Mouse (Mus musculus) right cerebral cortex, postnatal 4 days (tissue): ENCODE data around the gene Pga5.

Experiments
- DNase-seq: peaks from one replicate; pipeline ENCODE4 v3.0.0-alpha.2; 2022

The Pga5 gene

DNA sequence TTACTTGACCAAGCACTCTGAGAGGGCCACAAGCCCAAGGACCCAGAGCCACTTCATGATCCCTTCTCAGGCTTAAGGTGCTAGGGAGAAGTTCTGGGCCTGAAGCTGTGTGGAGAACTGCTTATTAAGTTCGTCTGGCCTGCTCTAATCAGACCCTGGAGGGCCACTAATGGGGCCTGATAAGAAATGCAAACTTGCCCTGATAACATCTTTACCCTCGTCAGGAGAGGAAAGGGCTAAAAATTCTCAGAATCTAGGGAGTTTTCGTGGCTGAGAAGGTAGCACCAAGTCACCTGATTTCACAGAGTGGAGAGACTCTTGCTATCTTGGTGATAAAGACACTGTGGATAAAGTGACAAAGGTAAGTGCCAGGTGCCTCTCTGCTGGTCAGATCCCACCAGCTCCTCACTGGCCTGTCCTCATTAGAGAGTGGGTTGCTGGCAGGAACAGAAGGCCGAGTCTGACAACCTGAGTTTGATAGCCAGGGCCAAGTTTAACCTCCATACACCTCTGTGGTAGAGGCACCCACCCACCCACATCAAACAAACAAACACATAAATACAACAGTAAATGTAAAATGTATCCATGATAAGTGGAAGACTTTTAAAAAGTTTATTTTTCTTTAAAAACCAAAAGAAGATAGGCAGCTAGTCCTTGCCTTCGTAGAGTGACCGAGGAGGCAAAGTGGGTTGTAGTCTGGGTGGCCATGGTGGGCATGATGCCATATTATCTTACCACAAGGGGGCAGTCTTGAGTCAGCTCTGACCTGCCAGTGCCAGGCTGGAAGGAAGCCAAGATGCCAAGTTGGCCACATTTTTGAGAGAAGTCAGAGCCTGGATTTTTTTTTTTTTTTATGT lies at the start of gene Pga5:
TSS of gene Pga5 (minus strand) at position 157 of the 857 bp plus-strand sequence.
- peak; percentile 88 for DNase-seq

DNA sequence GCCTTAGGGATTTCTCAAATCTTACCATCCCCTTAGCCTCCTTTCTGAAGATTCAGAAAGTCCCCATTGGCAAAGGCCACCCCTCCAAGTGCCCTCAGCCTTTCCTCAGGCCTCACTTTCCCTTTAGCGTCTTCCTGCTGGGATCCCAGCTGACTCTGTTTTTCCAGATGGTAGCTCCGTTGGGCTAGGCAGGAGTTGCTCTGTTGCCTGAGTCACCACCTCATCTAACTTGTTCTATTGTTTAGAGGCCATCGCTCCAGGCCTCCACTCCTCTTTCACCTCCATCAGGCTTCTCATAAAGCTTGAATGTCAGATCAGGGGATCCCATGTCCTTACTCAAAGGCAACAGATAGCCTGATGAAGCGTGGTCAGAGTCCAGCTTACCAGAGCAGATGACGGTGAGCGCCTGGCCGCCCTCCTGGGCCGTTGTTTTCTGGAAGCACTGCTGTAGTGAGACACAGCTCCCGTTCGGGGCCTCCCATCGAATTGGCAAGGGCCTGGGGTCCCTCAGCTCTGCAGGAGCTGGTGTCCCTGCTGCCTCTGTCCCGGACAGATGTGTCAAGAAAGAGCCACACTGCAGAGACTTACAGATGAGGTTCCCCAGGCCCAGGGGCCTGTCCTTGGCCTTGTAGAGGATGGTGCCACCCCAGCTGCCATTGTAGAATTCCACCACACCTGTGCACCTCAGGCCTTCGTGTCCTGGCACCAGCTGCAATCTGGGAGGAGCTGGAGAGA lies 46.9 kb upstream of the Pga5 start:
- no peak for DNase-seq

DNA sequence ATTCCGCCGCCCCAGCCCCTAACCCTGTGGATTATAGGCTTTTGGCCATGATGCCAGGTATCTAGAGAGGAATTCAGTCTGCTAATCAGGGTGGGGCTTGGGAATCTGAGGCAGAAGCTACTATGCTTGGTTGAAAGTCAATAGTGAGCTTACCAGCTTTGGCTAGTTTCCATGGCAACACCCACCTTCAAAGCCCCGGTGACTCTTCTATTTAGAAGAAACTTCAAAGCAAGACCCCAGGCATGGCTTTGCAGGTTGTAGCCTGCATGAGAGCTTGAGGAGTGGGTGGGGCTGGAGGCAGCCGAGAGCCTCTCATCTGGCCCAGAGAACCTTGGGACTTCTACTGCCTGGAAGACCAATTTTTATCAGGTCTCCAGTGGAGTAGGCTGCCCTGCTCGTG lies 45.8 kb upstream of the Pga5 start:
- DNase-seq, result no peak

DNA sequence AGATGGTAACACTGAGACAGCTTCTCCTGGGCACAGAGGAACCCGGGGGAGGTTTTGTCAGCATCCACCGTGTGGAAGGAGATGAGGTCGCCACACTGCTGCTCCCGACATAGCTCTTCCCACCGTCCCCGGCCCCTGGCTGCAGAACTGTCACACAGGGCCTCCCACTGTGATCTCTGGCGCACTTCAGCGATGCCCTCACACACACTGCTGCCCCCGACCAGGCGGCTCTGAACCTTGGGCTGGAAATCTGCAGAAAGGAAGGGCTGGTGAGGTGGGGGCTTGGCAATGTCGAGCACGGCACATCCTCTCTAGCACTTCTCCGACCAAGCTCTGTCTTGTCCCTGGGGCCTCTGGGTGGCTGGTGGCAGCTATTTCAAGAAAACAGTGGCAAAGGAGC lies 45.2 kb upstream of the Pga5 start:
- no peak for DNase-seq

DNA sequence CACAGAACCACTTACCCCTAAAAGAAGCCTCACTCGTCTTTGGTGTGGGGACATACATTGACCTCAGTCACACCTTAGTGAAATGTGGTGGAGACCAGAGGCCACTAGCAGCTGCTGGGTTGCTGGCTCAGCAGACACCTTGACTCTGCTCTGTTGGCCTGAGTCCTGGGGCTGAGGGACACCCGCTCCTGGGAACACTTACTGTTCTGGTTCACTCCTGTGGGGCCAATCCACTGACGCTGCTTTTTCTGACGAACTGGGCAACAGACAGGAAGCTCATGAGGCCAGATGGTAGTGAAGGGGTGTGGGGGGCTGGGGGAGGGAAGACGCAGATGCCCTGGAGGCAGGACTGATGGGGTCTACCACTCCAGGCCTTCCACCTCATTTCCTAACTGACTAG lies 43.2 kb upstream of the Pga5 start:
- DNase-seq, result no peak

DNA sequence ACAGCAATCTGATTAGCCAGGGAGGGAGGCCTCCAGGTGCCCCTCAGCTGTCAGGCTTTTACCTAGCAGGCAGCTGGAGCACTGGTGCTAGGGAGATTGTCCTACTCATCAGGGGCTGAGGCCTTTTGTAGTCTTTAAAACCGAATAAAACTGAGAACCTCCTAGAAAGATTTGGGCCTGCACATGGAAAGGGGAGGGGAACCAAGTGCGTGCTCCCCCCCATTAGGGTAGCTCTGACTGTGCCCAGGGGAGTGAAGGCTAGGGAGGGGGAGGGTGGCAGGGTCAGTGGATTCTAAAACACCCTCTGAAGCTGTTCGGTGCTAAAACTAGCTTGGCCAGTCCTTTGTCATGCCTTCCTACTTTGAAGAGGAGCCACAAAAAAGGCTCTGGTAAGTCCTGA lies 42.7 kb upstream of the Pga5 start:
- DNase-seq, result no peak

DNA sequence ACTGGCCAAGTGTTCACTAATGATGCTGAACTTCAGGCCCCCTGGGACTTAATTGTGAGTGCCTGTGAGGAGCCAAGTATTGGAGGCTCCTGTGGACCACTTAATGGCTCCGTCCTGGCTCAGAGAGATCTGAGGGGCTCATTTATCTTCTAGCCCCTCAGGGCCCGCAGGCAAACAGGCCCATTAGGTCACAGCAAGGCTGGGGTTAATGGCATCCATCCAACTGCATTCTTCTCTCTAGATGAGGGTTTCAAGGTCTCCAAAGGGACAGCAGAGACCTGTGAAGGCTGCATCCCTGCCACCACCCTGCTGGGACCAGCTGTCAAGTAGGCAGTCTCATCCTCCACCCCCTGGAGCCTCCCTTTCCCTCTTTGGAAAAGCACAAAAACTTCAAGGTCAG lies 41.9 kb upstream of the Pga5 start:
- no peak for DNase-seq

DNA sequence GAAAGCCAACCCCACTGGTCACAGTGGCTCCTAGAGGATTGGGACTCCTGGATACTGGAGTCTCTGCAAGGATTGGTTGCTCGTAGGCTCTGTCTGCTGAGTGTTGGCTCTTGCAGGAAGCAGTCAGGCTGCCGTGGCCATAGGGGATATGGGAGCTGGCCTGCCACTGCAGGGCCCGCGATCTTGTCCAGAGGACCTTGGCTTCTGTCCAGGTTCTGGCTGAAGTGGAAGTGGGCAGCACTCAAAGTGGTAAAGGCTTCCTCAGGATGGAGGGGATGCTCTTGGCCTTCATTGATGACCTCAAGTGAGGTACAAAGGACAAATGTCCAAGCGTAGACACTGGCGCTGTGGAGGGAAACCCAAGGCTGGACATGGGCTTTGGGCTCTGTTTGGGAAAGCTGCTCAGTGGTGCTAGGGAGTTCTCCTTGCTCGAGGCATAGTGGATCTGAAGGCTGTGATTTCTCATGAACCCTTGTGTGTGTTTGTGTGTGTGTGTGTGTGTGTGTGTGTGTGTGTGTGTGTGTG lies 40.4 kb upstream of the Pga5 start:
- no peak for DNase-seq

DNA sequence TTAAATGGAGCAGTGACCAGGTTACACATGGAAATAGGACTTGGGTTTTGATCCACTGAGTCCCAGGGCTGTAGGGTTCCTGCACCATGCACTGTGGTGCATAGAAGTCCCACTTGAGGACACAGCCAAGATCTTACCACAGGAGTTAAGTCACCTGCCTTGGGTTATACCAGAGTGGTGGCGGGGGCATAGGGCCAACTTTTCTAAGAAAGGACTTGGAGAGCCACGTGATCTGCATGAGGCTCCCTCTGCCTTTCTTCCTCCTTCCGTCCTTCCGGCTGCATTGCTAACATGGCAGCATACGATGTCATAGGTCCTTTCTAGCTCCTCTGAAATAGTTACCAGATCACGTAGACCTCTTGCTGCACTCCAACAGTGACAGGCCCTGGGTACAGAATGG lies 37.6 kb upstream of the Pga5 start:
- DNase-seq, result no peak

DNA sequence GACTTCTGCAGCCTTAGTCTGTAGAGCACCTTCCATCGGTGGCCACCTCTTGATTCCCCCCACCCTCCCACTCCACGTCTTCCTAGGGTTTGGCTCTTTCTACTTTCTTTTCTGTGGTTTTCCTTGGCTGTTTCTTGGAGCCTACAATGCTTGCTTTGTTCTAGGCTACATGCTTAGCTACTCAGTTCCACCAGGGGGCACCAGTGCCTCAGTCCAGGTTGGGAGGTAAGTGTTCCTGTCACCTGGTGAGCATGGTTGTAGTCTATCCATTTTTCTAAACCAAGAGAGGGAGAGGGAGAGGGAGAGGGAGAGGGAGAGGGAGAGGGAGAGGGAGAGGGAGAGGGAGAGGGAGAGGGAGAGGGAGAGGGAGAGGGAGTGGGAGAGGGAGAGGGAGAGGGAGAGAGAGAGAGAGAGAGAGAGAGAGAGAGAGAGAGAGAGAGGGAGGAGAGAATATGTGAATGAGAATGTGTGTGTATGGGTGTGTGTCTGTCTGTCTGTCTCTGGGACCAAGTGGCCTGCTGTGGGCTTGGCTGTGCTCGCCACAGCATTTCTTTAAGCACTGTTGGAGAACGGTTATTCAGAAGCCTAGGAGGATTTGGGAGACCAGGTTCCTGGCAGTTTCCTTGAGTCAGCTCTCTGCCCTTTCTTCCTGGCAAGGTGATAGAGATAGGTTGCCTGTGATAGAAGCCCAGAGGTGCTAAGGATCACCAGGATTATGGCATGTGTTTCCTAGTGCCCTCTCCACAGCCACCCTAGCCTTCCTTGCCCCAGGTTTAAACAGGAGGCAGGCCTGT lies 37.0 kb upstream of the Pga5 start:
- DNase-seq, result peak; percentile 87

DNA sequence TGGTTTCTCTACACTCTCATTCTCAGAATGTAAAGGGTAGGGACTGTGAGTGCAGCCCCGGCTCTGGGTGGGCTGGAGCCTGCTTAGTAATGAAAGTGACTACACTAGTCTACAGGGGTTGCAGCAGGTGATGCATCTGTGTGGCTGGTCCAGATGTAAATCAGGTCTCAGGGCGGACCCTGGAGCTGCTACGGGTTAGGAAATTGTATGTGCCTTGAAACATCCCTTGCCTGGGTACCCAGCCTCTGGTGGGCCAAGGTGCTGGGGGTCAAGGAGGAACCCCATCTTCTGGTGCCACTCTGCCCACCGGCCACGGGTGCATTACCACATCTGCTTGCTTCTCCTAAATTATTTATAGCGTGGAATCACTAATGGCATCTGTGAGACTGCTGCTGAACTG lies 36.3 kb upstream of the Pga5 start:
- no peak for DNase-seq

DNA sequence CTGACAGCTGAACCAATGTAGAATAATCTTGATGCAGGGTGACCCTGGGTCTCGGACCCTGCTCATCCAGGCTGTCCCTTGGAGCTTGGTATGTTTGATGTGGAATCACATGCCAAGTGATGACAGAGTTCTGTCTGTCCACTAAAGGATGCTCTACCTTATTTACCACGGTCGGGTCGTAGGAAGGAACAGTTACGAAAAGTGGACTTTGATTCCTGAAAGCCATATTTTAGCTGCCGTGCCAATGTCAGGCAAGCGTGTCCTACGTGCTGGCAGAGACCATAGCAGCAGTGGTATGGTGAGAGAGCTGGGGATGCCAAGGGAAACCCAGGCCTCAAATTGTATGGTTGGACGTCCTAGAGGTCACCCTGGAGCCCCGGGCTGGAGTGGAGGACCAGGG lies 35.7 kb upstream of the Pga5 start:
- DNase-seq, result no peak

DNA sequence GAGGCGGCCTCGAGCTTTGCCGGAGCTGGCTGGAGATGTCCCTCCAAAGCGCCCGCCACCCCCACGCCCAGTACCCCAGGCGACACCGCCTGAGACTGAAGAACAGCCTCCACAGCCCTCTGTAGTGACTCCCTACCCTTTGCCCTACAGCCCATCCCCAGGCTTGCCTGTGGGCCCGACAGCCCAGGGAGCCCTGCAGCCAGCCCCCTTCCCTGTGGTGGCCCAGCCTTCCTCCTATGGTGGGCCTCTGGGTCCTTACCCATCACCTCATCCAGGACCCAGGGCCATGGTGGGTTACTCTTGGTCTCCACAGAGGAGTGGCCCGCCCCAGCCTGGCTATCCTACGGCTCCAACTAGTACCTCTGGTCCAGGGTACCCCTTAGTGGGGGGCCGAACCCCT lies 34.8 kb upstream of the Pga5 start:
- no peak for DNase-seq

DNA sequence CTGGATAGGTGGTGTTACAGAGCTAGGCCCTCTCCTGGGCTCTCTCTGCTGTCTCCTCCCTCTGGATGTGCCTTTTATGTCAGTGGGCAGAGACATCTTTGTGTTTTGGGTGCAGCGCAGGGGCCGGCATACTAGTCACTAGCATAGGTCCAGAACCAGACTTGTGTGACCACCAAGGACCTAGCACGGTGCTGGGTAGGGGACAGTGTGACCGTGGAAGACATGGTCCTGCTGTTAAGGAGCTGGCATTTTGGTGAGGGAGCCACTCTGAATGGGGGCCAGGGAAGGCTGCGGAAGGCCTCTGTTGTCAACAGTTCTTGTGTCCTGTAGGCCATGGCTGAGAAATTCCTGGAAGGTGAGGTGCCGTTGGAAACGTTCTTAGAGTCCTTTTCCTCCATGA lies 34.3 kb upstream of the Pga5 start:
- no peak for DNase-seq

DNA sequence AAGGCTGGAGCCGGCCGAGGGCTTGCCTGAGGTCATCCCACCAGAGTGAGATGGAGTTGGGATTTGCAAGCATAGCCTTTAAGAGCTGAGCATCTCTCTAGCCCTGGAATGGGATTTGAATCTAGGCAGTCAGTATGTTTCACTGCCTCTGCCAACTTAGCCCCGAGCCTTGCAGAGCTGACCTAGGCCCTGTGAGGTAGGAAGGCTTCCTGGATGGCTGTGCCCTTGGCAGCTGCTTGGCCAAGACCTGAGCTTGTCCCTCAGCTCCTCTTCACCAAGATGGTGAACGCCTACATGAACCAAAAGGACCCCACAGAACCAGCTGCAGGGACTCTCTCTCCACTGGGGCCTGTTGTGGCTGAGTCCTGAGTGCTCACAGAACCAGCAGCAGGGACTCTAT lies 32.9 kb upstream of the Pga5 start:
- no peak for DNase-seq

DNA sequence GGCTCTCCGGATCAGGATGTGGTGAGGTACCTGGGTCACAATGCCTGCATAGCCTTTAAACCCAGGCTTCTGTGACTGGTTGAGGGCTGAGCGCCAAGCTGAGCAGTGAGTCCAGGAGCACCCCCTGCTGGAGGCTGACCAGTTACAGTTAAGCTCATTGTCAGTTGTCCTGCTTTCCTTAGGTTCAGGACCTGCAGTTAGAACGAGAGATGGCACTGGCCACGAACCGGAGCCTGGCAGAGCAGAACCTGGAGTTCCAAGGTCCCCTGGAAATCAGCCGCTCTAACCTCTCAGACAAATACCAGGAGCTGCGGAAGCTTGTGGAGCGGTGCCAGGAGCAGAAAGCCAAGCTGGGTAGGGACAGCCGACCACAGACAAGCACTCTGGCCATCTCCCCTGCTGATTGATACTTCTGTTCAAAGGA lies 32.2 kb upstream of the Pga5 start:
- peak; percentile 78 for DNase-seq

DNA sequence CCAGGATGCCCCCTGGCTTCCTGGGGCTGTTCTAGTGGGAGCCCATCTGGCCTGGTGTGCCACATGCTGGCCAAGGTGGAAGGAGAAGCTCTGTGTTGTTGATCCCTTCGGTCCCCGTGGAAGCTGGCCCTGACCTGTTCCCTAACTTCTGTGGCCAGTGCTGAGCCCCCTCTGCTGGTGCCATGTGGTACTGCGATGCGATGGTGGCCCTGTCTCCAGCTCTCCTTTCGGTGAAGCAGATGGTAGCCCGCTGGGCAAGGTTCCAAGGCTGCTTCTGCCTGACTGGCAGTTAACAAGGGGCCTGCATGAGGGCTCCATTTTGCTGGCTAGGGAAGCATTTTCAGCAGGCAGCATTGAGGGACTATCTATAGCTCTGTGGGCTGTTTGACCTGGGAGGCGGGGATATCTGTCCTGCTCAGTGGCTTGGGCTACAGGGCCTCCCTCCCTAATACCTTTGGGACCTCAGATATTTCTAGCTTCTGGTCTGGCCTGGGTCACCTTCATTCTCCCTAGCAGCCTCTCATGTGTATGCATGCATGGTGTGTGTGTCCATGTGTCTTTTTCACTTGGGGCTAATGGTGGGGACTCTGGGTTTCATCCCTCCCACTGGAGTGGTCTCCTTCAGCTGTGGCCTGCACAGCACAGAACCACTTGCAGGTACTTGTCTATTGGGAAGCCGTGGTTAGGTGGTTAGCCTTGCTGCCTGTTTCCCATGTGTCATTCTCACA lies 31.7 kb upstream of the Pga5 start:
- DNase-seq, result peak; percentile 99

DNA sequence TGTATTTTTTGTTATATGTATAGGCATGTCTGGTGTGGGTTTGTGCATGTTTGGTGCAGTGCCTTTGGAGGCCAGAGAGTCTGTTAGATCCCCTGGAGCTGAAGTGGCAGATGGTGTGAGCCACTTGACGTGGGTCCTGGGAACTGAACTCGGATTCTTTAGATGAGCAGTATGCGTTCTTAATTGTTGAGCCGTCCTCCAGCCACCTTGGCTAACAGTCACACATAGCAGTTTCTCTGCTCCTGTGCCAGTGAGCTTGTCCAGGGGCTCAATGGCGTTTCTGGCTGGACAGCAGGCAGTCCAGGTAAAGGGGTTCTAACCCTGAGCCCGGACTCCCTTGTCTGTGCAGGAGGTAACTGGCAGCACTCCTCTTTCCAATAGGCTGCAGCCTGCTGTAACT lies 31.0 kb upstream of the Pga5 start:
- no peak for DNase-seq

DNA sequence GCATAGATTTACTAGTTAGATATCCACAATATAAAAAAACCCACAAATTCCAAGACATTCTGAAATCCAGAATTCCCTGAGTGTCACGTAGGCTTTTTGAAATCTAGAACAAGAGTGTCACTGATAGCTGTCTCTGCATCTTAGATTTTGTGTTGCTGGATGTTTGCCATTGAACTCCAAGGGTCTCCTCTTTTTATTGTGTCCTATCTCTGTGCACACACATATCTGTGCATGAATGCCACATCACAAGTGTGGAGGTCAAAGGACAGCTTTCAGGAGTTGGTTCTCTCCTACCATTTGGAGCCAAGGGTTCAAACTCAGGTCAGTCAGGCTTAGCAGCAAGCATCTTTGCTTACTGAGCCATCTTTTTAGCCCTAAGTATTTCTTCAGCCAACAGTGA lies 30.0 kb upstream of the Pga5 start:
- no peak for DNase-seq

DNA sequence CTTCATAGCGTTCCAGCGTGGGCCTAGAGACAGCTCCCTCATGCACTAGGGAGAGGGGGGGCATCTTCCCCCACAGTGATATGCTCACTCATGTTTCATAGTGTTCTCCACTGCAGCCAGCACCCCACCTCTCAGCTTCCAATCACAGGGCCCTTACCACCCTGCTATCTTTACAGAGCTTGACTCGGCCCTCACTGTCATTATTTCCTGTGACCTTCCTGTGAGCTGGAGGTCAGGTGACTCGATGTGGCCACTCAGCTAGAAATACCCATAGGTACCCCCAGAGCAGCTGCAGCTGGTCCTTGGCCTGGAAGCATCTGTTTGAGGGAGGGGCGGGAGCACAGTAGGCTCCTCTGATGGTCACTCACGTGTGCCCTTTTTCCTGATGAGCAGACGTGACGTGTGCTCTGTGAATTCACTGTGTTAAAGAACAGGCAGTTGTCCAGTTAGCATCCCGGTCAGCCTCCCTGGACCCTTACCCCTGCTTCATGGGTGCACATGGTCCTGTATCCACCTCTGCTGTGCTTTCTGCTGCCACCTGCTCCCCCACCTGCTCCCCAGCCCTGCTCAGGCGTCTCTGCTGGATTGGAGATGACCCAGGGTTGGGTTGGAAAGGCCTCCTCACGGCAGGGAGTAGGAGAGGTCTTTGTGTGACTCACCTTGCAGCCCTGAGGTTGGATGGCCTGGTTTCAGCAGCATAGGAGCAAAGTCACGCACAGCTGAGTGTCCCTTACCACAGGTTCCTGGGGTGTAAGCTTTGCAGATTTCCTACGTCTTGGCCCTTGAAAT lies 29.4 kb upstream of the Pga5 start:
- DNase-seq, result no peak

DNA sequence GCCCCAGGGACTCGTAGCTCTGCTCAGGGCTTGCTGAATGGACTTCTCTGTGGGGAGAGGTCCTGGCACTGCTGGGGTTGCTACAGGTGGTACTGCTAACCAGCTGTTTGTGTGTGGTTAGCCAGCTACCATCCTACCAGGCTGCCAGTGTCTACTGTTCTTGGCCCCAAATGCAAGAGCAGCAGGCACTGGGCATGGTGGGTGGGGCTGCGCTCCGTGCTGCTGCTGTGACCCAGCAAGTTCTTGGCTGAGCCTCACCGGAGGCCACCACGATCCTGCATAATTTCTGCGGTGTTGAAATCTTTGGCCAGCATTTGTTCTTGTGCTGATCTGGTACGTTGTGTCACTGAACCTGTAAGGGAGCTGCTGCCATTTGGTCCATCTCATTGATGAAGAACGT lies 25.6 kb upstream of the Pga5 start:
- no peak for DNase-seq

DNA sequence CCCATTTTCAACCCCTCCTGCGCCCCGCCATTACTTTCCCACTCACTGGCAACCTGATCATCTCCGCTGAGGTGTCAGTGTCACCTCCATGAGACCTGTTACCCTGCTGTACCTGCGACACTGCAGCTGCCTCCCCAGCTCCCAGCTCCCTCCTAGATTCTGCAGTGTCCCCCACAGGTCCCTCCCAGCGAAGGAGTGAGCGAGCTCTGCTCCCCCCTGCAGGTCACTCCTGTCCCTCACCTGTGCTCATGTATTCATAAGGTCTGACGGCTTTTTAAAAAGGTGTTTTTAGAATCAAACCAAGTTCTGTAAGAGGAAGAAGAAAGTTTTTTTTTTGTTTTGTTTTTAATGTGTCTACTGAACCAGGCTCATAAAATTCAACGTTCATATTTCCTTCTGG lies 24.3 kb upstream of the Pga5 start:
- DNase-seq, result no peak
